Mouse (Mus musculus): Measurements from ENCODE around the gene Lrrc18. TPM values are rescaled to one million over a fixed set of nuclear protein-coding genes. Genes with fewer than 3 reads are reported as not detected.

Gene Lrrc18
- polyA plus RNA-seq, 1 experiment: 0.57 TPM

DNA sequence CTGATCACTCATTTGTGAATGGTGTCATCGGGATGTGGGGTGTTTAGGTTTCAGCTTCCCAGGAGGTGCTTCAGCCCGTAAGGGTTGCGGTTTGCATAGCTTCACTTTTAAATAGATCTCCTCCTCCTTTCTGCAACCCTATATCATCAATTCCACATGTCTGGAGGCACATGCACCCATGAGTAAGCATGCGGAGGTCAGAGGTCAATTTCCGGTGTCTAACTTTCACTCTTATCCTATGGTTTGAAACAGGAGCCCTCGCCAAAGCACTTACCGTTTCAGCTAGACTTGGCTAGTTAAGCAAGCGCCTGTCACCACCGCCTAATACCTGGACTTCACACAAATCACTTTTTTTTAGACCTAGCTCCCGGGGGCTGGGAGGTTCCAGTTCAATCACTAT, 26.4 kb upstream of the Lrrc18 start:
- Histone ChIP-seq H3K27ac (ENCODE audit: control insufficient read depth, insufficient read depth, low read length) (no peak overlapping the region), H3K4me1 (replicated peaks; ENCODE audit: control insufficient read depth, insufficient read depth, low read length) (no peaks in the 10 kb centered on the region), H3K27me3 (ENCODE audit: control insufficient read depth, insufficient read depth, low read length) (no peaks in the 10 kb centered on the region), H3K36me3 (ENCODE audit: control insufficient read depth, insufficient read depth, low read length) (no peaks in the 10 kb centered on the region), H3K4me3 (ENCODE audit: control insufficient read depth, insufficient read depth, low read length) (no peak overlapping the region)
- TF ChIP-seq POLR2A (IDR thresholded peaks at IDR 0.05; ENCODE audit: control insufficient read depth, extremely low read depth, insufficient read depth, low read length, poor library complexity) (no peak), CTCF (IDR thresholded peaks at IDR 0.05; ENCODE audit: borderline replicate concordance, control insufficient read depth, extremely low read depth, insufficient read depth, low read length, poor library complexity) (no peak)
- no peak for DNase-seq
- WGBS: 95% methylated on average over 10 of the region's 10 CpGs

DNA sequence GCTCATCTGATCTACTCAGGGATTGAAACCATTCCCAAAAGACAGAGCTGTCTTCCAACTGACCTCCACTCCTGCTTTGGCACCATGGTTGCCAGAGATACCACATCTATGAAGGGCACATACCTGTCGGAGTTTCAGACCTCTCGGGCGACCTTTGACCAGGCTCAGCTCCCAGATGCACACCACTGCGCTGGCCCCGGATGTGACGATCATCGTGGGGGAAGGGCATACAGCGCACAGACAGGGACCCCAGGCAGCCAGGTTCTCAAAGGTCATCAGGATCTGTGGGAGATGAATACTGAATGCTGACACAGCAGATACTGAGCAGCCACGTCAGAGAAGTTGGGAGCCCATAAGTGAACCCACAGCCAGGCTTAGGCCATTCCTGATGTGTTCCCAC, 20.5 kb upstream of the Lrrc18 start:
- Histone ChIP-seq H3K27ac (ENCODE audit: control insufficient read depth, insufficient read depth, low read length) (no peak overlapping the region), H3K4me1 (replicated peaks; ENCODE audit: control insufficient read depth, insufficient read depth, low read length) (no peaks in the 10 kb centered on the region), H3K4me3 (ENCODE audit: control insufficient read depth, insufficient read depth, low read length) (no peak overlapping the region), H3K27me3 (ENCODE audit: control insufficient read depth, insufficient read depth, low read length) (no peaks in the 10 kb centered on the region), H3K36me3 (ENCODE audit: control insufficient read depth, insufficient read depth, low read length) (no peaks in the 10 kb centered on the region)
- no peak for TF ChIP-seq POLR2A (IDR thresholded peaks at IDR 0.05; ENCODE audit: control insufficient read depth, extremely low read depth, insufficient read depth, low read length, poor library complexity)
- no peak for TF ChIP-seq CTCF (IDR thresholded peaks at IDR 0.05; ENCODE audit: borderline replicate concordance, control insufficient read depth, extremely low read depth, insufficient read depth, low read length, poor library complexity)
- no peak for DNase-seq
- WGBS: 97% methylated on average over 9 of the region's 9 CpGs

DNA sequence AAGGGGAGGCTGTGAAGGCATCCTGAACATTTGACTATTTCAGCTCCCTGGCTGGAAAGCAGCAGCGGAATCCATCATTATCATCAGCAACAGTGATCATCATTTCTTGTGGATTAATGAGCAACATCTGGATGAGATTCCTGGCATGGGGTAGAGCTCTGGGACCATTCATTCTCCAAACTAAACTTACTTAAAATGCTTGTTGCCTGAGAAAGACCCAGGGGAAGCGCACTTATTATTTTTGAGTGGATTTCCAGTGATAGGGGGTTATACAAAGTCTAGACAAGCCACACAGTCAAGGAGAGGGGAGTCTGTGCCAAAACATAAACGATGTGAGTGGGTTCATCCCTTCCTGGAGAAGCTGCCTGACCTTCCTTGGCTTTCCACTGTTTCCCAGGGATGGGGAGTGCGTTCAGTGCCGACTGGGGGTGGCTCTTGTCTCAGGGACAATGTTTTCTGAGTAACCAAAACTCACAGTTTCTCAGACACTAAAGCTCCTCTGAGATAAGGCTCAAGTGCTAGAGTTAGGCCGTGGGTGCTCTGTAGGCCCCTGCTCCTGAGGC, 6.9 kb upstream of the Lrrc18 start:
- H3K27ac ChIP-seq (ENCODE audit: control insufficient read depth, insufficient read depth, low read length): no peak overlapping the region
- no peak for DNase-seq
- TF ChIP-seq POLR2A (IDR thresholded peaks at IDR 0.05; ENCODE audit: control insufficient read depth, extremely low read depth, insufficient read depth, low read length, poor library complexity): no peak
- TF ChIP-seq CTCF (IDR thresholded peaks at IDR 0.05; ENCODE audit: borderline replicate concordance, control insufficient read depth, extremely low read depth, insufficient read depth, low read length, poor library complexity): no peak
- no peaks in the 10 kb centered on the region for H3K27me3 ChIP-seq (ENCODE audit: control insufficient read depth, insufficient read depth, low read length)
- H3K4me3 ChIP-seq (ENCODE audit: control insufficient read depth, insufficient read depth, low read length): no peak overlapping the region
- no peaks in the 10 kb centered on the region for H3K36me3 ChIP-seq (ENCODE audit: control insufficient read depth, insufficient read depth, low read length)
- H3K4me1 ChIP-seq (replicated peaks; ENCODE audit: control insufficient read depth, insufficient read depth, low read length): no peaks in the 10 kb centered on the region
- 90% methylated on average over 6 of the region's 6 CpGs for WGBS

DNA sequence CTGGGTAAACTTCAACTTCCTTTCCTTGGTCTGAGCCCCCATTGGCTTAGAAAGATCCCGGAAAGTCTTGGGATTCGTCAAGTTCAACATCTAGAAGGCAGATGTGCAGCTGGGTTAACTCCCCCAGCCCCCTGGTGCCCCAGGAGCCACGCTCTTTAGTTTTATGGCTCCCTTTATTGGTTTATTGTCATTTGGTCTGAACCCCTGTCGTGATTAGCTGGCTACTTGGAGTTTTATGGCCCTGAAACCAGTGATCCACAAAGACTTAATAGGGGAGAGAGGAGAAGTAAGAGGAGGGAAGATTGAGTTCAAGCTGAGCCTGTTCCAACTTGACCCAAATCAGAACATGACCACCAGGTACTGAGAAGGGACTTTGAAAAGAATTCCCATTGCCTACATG, 4.5 kb upstream of the Lrrc18 start:
- Histone ChIP-seq H3K36me3 (ENCODE audit: control insufficient read depth, insufficient read depth, low read length) (no peaks in the 10 kb centered on the region), H3K27me3 (ENCODE audit: control insufficient read depth, insufficient read depth, low read length) (no peaks in the 10 kb centered on the region), H3K4me3 (ENCODE audit: control insufficient read depth, insufficient read depth, low read length) (no peak overlapping the region), H3K27ac (ENCODE audit: control insufficient read depth, insufficient read depth, low read length) (no peak overlapping the region), H3K4me1 (replicated peaks; ENCODE audit: control insufficient read depth, insufficient read depth, low read length) (no peaks in the 10 kb centered on the region)
- TF ChIP-seq POLR2A (IDR thresholded peaks at IDR 0.05; ENCODE audit: control insufficient read depth, extremely low read depth, insufficient read depth, low read length, poor library complexity) (no peak), CTCF (IDR thresholded peaks at IDR 0.05; ENCODE audit: borderline replicate concordance, control insufficient read depth, extremely low read depth, insufficient read depth, low read length, poor library complexity) (no peak)
- no peak for DNase-seq
- WGBS: 94% methylated on average over 4 of the region's 4 CpGs

DNA sequence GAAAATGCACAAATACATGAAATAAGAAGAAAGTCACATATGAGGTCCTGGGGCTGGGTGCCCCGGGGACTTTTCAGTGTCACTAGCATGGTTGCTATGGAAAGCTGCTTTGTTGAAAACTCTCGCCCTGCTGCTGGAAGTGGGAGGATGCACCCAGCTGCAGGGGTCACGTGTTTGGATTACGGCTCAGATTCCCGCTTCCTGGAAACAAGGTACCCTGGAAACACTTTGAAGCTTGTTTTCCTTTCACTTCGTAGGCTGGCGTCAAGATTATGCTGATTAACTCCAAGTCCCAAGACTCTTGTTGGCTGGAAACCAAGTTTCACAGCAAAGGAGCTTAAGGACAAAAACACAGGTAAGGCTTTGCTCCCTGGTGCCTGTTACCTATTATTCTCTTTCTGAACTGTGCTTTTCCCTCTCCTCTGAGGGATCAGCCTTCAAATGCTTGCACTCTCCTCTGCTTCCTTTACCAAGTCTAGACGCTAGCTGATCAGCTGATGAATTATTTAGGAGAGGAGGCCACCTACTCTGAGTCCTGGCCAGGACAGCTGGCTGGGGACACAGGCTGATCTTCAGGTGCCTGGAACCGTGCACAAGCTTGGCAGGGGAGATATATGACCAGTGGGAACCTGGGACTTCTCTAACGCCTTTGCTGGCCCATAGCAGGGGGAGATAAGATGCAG, 3.9 kb downstream of the Lrrc18 start:
- 88% methylated on average over 10 of the region's 10 CpGs for WGBS
- TF ChIP-seq POLR2A (IDR thresholded peaks at IDR 0.05; ENCODE audit: control insufficient read depth, extremely low read depth, insufficient read depth, low read length, poor library complexity): no peak
- TF ChIP-seq CTCF (IDR thresholded peaks at IDR 0.05; ENCODE audit: borderline replicate concordance, control insufficient read depth, extremely low read depth, insufficient read depth, low read length, poor library complexity): no peak
- Histone ChIP-seq H3K4me1 (replicated peaks; ENCODE audit: control insufficient read depth, insufficient read depth, low read length) (no peaks in the 10 kb centered on the region), H3K27me3 (ENCODE audit: control insufficient read depth, insufficient read depth, low read length) (no peaks in the 10 kb centered on the region), H3K36me3 (ENCODE audit: control insufficient read depth, insufficient read depth, low read length) (no peaks in the 10 kb centered on the region), H3K4me3 (ENCODE audit: control insufficient read depth, insufficient read depth, low read length) (no peak overlapping the region), H3K27ac (ENCODE audit: control insufficient read depth, insufficient read depth, low read length) (no peak overlapping the region)
- no peak for DNase-seq

DNA sequence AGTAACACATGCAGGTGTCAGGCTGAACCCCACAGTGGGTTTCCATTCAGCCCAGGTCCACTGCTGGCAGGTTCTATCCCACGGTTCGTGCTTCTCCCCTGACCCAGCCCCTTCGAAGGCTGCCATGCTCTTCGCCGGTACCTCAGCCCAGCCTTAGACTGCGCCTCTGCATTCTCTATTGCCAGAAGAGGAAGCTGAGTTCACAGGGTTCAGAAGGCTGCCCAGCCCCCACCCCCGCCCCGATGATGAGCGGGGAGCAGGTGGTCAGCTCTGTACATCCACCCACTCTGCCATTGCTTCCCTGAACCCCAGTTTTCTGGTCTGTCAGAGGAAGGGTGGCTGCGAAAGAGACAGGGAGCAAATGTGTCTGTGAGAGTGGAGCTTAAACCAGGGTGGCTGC, 8.3 kb downstream of the Lrrc18 start:
- no peaks in the 10 kb centered on the region for H3K36me3 ChIP-seq (ENCODE audit: control insufficient read depth, insufficient read depth, low read length)
- H3K27ac ChIP-seq (ENCODE audit: control insufficient read depth, insufficient read depth, low read length): no peak overlapping the region
- no peak for DNase-seq
- no peak overlapping the region for H3K4me3 ChIP-seq (ENCODE audit: control insufficient read depth, insufficient read depth, low read length)
- no peaks in the 10 kb centered on the region for H3K27me3 ChIP-seq (ENCODE audit: control insufficient read depth, insufficient read depth, low read length)
- H3K4me1 ChIP-seq (replicated peaks; ENCODE audit: control insufficient read depth, insufficient read depth, low read length): no peaks in the 10 kb centered on the region
- WGBS: 89% methylated on average over 10 of the region's 10 CpGs
- no peak for TF ChIP-seq CTCF (IDR thresholded peaks at IDR 0.05; ENCODE audit: borderline replicate concordance, control insufficient read depth, extremely low read depth, insufficient read depth, low read length, poor library complexity)
- TF ChIP-seq POLR2A (IDR thresholded peaks at IDR 0.05; ENCODE audit: control insufficient read depth, extremely low read depth, insufficient read depth, low read length, poor library complexity): no peak
